Comparison of ENCODE assay signal across 19 mouse cellular contexts in genomic region chr5:33349706-33350105, GRCm38 (mm10).
"Had no signal": no experiment of that assay in that cellular context is flagged by ENCODE, and none has a peak within 500 bp of the region (broad histone marks: within the 10 kb centered on the region; RNA-seq: fewer than 3 reads in every experiment).

No protein-coding gene starts in this region.

- H3K4me3 ChIP-seq: liver, embryonic 15.5 days; lung, embryonic 15.5 days; midbrain, embryonic 10.5 days; midbrain, embryonic 12.5 days; myocyte; neural tube, embryonic 13.5 days; neural tube, embryonic 15.5 days; stomach, embryonic 15.5 days had no signal

- H3K27ac ChIP-seq: liver, embryonic 15.5 days; lung, embryonic 15.5 days; midbrain, embryonic 10.5 days; midbrain, embryonic 12.5 days; neural tube, embryonic 13.5 days; neural tube, embryonic 15.5 days; stomach, embryonic 15.5 days; stomach, postnatal 0 days had no signal

- DNase-seq: liver, postnatal 0 days; lung, adult 2 months; lung, postnatal 14 days; lung, postnatal 36 days; midbrain, embryonic 14.5 days; retina, postnatal 1 day; right cerebral cortex, postnatal 14 days; thymus, adult 2 months; thymus, postnatal 25 days; thymus, postnatal 4 days had no signal

- H3K27me3 ChIP-seq: liver, embryonic 15.5 days; lung, embryonic 15.5 days; midbrain, embryonic 12.5 days; neural tube, embryonic 13.5 days; neural tube, embryonic 15.5 days; stomach, embryonic 15.5 days had no signal

- H3K9me3 ChIP-seq: liver, embryonic 15.5 days; lung, embryonic 15.5 days; midbrain, embryonic 10.5 days; midbrain, embryonic 12.5 days; neural tube, embryonic 13.5 days; neural tube, embryonic 15.5 days; stomach, embryonic 15.5 days had no signal

- H3K9ac ChIP-seq: liver, embryonic 15.5 days; liver, postnatal 0 days; lung, embryonic 15.5 days; midbrain, embryonic 12.5 days; neural tube, embryonic 13.5 days; neural tube, embryonic 15.5 days; stomach, embryonic 15.5 days had no signal

- H3K4me1 ChIP-seq: midbrain, embryonic 12.5 days had no signal

- H3K36me3 ChIP-seq: lung, embryonic 15.5 days; midbrain, embryonic 12.5 days; neural tube, embryonic 15.5 days; stomach, embryonic 15.5 days had no signal
